Mouse (Mus musculus): ENCODE data around the gene Erc1. TPM values are rescaled to one million over a fixed set of nuclear protein-coding genes. Genes with fewer than 3 reads are reported as not detected.

Gene Erc1
- polyA plus RNA-seq, 1 experiment from 2014 or later = 20.9 TPM

DNA sequence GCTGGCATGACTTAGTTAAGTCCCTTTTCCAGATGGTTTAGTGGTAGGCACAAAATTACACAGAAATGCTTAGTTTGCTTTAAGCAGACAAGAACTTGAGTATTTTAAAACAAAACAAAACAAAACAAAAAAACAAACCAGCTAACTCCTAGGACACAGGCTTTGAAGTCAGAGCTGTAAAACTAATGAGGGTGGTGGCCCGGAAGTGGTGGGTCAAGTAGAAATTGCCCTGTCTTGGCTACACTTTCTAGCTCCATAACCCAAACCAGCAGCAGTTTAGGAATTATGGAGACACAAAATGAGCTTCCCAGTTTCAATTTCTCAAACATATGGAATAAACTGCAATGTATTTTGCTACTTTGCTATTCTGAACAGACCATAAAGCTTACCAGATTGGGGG is 263.9 kb downstream of the Erc1 start:
- DNase-seq (ENCODE audit: low spot score) (no peak), ATAC-seq (replicated peaks; ENCODE audit: low FRiP score, low TSS enrichment, low read depth) (no peak)
- Histone ChIP-seq H3K27me3 (replicated peaks; ENCODE audit: control insufficient read depth, insufficient read depth, low read length) (no peaks in the 10 kb centered on the region), H3K36me3 (ENCODE audit: control insufficient read depth, insufficient read depth, low read length) (no peaks in the 10 kb centered on the region), H3K9me3 (ENCODE audit: control insufficient read depth, low read length) (no peaks in the 10 kb centered on the region), H3K9ac (ENCODE audit: low read length) (no peak overlapping the region), H3K27ac (ENCODE audit: low read depth) (no peak overlapping the region), H3K4me3 (ENCODE audit: low read depth, low read length) (no peak overlapping the region), H3K4me1 (replicated peaks; ENCODE audit: control insufficient read depth, insufficient read depth, low read length) (peaks cover 16% of the 10 kb centered on the region; the same call in 1 of the 2 replicates), H3K4me2 (ENCODE audit: low read length) (no peak overlapping the region)
- WGBS = 40% methylated on average over 1 of the region's 1 CpGs

- Histone ChIP-seq H3K27me3 (replicated peaks; ENCODE audit: control insufficient read depth, insufficient read depth, low read length) (no peaks in the 10 kb centered on the region), H3K4me2 (ENCODE audit: low read length) (no peak overlapping the region), H3K9me3 (ENCODE audit: control insufficient read depth, low read length) (no peaks in the 10 kb centered on the region), H3K27ac (ENCODE audit: low read depth) (no peak overlapping the region), H3K4me1 (replicated peaks; ENCODE audit: control insufficient read depth, insufficient read depth, low read length) (peaks cover 23% of the 10 kb centered on the region; the same call in 1 of the 2 replicates), H3K36me3 (ENCODE audit: control insufficient read depth, insufficient read depth, low read length) (no peaks in the 10 kb centered on the region), H3K4me3 (ENCODE audit: low read depth, low read length) (no peak overlapping the region), H3K9ac (ENCODE audit: low read length) (no peak overlapping the region)
- WGBS = 68% methylated on average over 5 of the region's 5 CpGs
- ATAC-seq (replicated peaks; ENCODE audit: low FRiP score, low TSS enrichment, low read depth) (no peak), DNase-seq (ENCODE audit: low spot score) (no peak)
Measured at GRCm38 (mm10) chr6:119583165-119583564, 264.8 kb downstream of the Erc1 start.

DNA sequence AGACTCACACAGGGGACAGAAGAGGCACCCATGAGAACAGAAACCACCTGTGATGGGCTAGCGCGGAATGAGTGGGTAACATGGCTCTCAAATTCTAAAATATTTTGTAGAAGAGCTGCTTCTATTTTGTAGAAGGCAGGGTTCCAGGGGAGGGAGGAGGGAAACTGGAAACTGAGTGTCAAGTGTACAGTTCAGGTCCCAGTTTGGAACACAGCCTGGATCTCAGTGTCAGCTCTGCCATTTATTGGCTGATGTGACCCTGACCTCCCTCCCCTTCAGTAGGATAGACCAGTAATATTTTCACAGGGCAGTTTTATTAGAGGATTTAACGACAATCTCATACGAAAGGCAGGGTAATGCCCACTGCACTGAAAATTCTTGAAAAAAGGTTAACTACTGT is 271.3 kb downstream of the Erc1 start:
- Histone ChIP-seq H3K4me1 (replicated peaks; ENCODE audit: control insufficient read depth, insufficient read depth, low read length) (peaks cover 11% of the 10 kb centered on the region; the same call in 1 of the 2 replicates), H3K36me3 (ENCODE audit: control insufficient read depth, insufficient read depth, low read length) (peaks cover 31% of the 10 kb centered on the region), H3K4me2 (ENCODE audit: low read length) (no peak overlapping the region), H3K27me3 (replicated peaks; ENCODE audit: control insufficient read depth, insufficient read depth, low read length) (no peaks in the 10 kb centered on the region), H3K9me3 (ENCODE audit: control insufficient read depth, low read length) (no peaks in the 10 kb centered on the region), H3K9ac (ENCODE audit: low read length) (no peak overlapping the region), H3K27ac (ENCODE audit: low read depth) (no peak overlapping the region), H3K4me3 (ENCODE audit: low read depth, low read length) (no peak overlapping the region)
- WGBS = 92% methylated on average over 4 of the region's 4 CpGs
- ATAC-seq (replicated peaks; ENCODE audit: low FRiP score, low TSS enrichment, low read depth) (no peak), DNase-seq (ENCODE audit: low spot score) (no peak)

GRCm38 (mm10) chr6:119575331-119575730 is 272.6 kb downstream of the Erc1 start:
- ATAC-seq (replicated peaks; ENCODE audit: low FRiP score, low TSS enrichment, low read depth) (no peak), DNase-seq (ENCODE audit: low spot score) (no peak)
- Histone ChIP-seq H3K27ac (ENCODE audit: low read depth) (no peak overlapping the region), H3K9me3 (ENCODE audit: control insufficient read depth, low read length) (no peaks in the 10 kb centered on the region), H3K27me3 (replicated peaks; ENCODE audit: control insufficient read depth, insufficient read depth, low read length) (no peaks in the 10 kb centered on the region), H3K36me3 (ENCODE audit: control insufficient read depth, insufficient read depth, low read length) (peaks cover 31% of the 10 kb centered on the region), H3K4me1 (replicated peaks; ENCODE audit: control insufficient read depth, insufficient read depth, low read length) (peaks cover 11% of the 10 kb centered on the region; the same call in 1 of the 2 replicates), H3K9ac (ENCODE audit: low read length) (no peak overlapping the region), H3K4me3 (ENCODE audit: low read depth, low read length) (no peak overlapping the region), H3K4me2 (ENCODE audit: low read length) (no peak overlapping the region)
- WGBS = 95% methylated on average over 12 of the region's 12 CpGs

DNA sequence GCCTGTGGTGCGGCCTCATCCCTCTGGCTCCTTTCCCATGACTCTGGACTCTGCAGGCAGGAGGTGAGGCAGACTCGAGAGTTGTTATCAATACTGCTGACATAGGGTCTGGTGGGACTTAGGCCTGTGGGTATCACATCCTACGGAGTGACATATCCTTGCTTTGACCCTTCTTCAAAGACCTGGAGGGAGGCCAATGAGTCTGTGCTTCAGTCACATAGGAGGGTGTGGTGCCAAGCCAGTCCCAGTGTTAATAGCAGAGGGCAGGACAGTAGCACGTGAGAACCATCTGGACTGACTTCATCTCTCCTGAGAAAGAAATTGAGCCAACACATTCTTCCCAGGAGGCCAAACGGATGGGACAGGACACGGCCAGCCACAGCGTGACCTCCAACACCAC is 275.7 kb downstream of the Erc1 start:
- Histone ChIP-seq H3K4me1 (replicated peaks; ENCODE audit: control insufficient read depth, insufficient read depth, low read length) (no peaks in the 10 kb centered on the region), H3K9ac (ENCODE audit: low read length) (no peak overlapping the region), H3K4me3 (ENCODE audit: low read depth, low read length) (no peak overlapping the region), H3K4me2 (ENCODE audit: low read length) (no peak overlapping the region), H3K27me3 (replicated peaks; ENCODE audit: control insufficient read depth, insufficient read depth, low read length) (no peaks in the 10 kb centered on the region), H3K9me3 (ENCODE audit: control insufficient read depth, low read length) (no peaks in the 10 kb centered on the region), H3K36me3 (ENCODE audit: control insufficient read depth, insufficient read depth, low read length) (peaks cover 31% of the 10 kb centered on the region), H3K27ac (ENCODE audit: low read depth) (no peak overlapping the region)
- DNase-seq (ENCODE audit: low spot score) = no peak
- no peak for ATAC-seq (replicated peaks; ENCODE audit: low FRiP score, low TSS enrichment, low read depth)
- WGBS = 76% methylated on average over 7 of the region's 7 CpGs

DNA sequence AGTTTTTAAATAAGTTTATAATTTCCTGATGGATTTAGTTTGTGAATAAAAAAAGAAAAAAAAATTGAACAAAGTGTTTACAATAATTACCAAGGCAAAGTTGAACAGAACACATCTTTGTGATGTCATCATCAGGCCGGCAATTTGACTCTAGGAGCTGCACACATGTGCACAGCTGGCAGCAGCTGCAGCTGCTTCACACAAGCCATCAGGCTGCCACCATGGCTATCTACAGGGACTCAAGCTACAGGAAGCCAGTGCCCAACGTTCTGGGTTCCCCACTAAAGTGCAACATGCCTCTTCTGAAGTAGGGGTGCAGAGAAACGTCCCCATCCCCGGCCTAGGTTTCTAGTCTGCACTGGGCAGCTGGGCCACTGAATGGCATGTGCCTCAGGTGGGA is 277.2 kb downstream of the Erc1 start:
- Histone ChIP-seq H3K27me3 (replicated peaks; ENCODE audit: control insufficient read depth, insufficient read depth, low read length) (no peaks in the 10 kb centered on the region), H3K9ac (ENCODE audit: low read length) (no peak overlapping the region), H3K4me3 (ENCODE audit: low read depth, low read length) (no peak overlapping the region), H3K4me2 (ENCODE audit: low read length) (no peak overlapping the region), H3K4me1 (replicated peaks; ENCODE audit: control insufficient read depth, insufficient read depth, low read length) (peaks cover 4% of the 10 kb centered on the region; the same call in 1 of the 2 replicates), H3K9me3 (ENCODE audit: control insufficient read depth, low read length) (no peaks in the 10 kb centered on the region), H3K27ac (ENCODE audit: low read depth) (no peak overlapping the region), H3K36me3 (ENCODE audit: control insufficient read depth, insufficient read depth, low read length) (peaks cover 31% of the 10 kb centered on the region)
- DNase-seq (ENCODE audit: low spot score) (no peak), ATAC-seq (replicated peaks; ENCODE audit: low FRiP score, low TSS enrichment, low read depth) (no peak)
- 70% methylated on average over 4 of the region's 4 CpGs for WGBS

- 75% methylated on average over 2 of the region's 2 CpGs for WGBS
- peaks cover 7% of the 10 kb centered on the region; the same call in 1 of the 2 replicates for H3K4me1 ChIP-seq (replicated peaks; ENCODE audit: control insufficient read depth, insufficient read depth, low read length)
Measured at GRCm38 (mm10) chr6:119568339-119568738, 279.6 kb downstream of the Erc1 start.

GRCm38 (mm10) chr6:119565451-119566379 is 282.3 kb downstream of the Erc1 start:
- Histone ChIP-seq H3K27me3 (replicated peaks; ENCODE audit: control insufficient read depth, insufficient read depth, low read length) (no peaks in the 10 kb centered on the region), H3K4me3 (ENCODE audit: low read depth, low read length) (no peak overlapping the region), H3K27ac (ENCODE audit: low read depth) (0 out of 2 replicates have a peak overlapping the region, but pooled peaks have one; percentile 3), H3K9me3 (ENCODE audit: control insufficient read depth, low read length) (no peaks in the 10 kb centered on the region), H3K9ac (ENCODE audit: low read length) (no peak overlapping the region), H3K36me3 (ENCODE audit: control insufficient read depth, insufficient read depth, low read length) (no peaks in the 10 kb centered on the region), H3K4me1 (replicated peaks; ENCODE audit: control insufficient read depth, insufficient read depth, low read length) (peaks cover 7% of the 10 kb centered on the region; the same call in 1 of the 2 replicates), H3K4me2 (ENCODE audit: low read length) (no peak overlapping the region)
- ATAC-seq (replicated peaks; ENCODE audit: low FRiP score, low TSS enrichment, low read depth) (no peak), DNase-seq (ENCODE audit: low spot score) (no peak)
- WGBS = 57% methylated on average over 23 of the region's 23 CpGs

More at GRCm38 (mm10) chr6:119568339-119568738, 279.6 kb downstream of the Erc1 start:
- Histone ChIP-seq H3K27me3 (replicated peaks; ENCODE audit: control insufficient read depth, insufficient read depth, low read length) (no peaks in the 10 kb centered on the region), H3K36me3 (ENCODE audit: control insufficient read depth, insufficient read depth, low read length) (0 out of 2 replicates have a peak, but pooled peaks cover 9% of the 10 kb centered on the region), H3K9ac (ENCODE audit: low read length) (no peak overlapping the region), H3K27ac (ENCODE audit: low read depth) (no peak overlapping the region), H3K9me3 (ENCODE audit: control insufficient read depth, low read length) (no peaks in the 10 kb centered on the region), H3K4me3 (ENCODE audit: low read depth, low read length) (no peak overlapping the region), H3K4me2 (ENCODE audit: low read length) (no peak overlapping the region)
- no peak for ATAC-seq (replicated peaks; ENCODE audit: low FRiP score, low TSS enrichment, low read depth)
- DNase-seq (ENCODE audit: low spot score) = no peak
